Mouse (Mus musculus) testis, postnatal 14 days (tissue): ENCODE data around the gene Pdzph1.

ENCODE experiments used
- DNase-seq: peaks from one replicate; pipeline ENCODE4 v3.0.0; 2021; ENCODE audit warnings: low spot score

Pdzph1 gene

DNA sequence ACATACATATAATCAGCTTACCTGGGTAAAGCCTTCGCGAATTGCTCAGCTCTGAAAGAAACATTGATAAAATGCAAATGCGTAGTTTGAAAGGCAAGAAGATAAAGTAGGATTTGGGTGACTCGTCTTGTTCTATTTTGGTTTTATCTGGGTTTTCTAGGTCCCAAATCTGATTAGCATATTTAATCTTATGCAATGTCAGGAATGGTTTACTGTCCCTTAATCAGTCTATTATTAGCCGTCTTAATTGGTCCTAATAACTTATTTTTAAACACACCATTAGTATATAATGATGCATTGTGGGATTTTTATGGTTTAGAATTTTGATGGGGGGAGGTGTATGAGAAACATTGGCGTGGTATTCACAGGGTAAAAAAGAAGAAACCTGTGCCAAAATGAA lies at the start of gene Pdzph1:
Pdzph1 (minus strand) TSS at position 101 of the 400 bp plus-strand sequence.
- DNase-seq, result no peak

- DNase-seq, result no peak
Observed at GRCm38 (mm10) chr17:59039754-59040153, 48.6 kb upstream of the Pdzph1 start.

- no peak for DNase-seq
Observed at GRCm38 (mm10) chr17:59033445-59033844, 42.3 kb upstream of the Pdzph1 start.

DNA sequence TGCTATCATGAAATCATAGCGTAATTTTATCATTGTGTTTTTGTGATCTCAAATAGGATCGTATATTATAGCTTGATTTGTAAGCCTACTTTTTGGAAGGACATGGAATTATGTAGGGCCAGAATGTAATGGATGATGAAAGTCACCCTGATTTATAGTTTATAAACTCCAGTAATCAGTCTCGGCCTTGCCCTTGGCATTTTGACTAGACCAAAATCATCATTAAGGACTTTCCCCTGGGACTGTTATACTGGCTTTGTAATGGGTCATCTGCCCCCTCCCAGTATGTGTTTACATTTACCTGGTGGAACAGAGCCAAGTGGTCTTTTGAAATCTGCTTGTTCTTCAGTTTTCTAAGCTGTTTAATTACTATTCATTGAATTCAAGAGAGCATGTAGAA lies 35.2 kb upstream of the Pdzph1 start:
- no peak for DNase-seq

GRCm38 (mm10) chr17:59024502-59024901 lies 33.3 kb upstream of the Pdzph1 start:
- DNase-seq, result no peak

DNA sequence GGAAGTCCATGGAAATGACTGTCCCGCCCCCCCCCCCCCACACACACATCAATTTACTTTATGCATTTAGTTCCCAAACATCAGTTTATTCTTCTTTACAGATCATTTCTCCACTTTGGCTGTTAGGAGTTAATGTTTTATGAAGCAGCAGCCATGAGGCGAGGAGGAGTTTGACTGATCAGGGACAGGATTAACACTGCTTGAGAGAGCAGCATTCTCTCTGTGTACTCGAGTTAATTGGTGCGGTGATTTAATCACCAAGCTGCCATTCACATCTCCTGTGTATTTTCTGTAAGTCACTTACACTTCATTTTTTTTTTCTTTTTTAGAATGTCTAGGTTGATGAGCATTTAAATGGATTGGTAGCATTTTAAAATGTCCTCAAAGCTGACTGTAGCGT lies 32.8 kb upstream of the Pdzph1 start:
- no peak for DNase-seq

DNA sequence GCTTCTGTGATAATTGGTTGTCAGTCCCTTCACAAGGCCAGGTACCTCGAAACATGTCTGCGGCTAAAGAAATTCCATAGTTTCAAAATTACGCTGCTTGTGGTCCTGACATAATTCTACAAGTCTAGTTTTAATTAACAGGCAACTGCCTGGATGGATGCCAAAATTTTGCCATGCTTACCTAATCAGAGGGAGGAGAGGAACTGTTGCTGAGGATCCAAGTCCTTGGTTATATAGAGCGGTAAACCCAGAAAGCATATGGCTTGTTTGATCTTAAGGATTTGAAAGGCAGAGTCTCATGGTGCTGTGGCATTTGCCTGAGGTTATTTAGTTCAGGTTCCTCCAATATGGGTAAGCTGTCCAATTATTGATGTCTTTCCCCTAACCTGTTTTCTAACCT lies 27.5 kb upstream of the Pdzph1 start:
- no peak for DNase-seq

- peak; percentile 81 for DNase-seq
Observed at GRCm38 (mm10) chr17:59013091-59013459, 21.9 kb upstream of the Pdzph1 start, which contains the start of gene Nudt12. Nudt12 (minus strand) TSS chr17:59013372.

DNA sequence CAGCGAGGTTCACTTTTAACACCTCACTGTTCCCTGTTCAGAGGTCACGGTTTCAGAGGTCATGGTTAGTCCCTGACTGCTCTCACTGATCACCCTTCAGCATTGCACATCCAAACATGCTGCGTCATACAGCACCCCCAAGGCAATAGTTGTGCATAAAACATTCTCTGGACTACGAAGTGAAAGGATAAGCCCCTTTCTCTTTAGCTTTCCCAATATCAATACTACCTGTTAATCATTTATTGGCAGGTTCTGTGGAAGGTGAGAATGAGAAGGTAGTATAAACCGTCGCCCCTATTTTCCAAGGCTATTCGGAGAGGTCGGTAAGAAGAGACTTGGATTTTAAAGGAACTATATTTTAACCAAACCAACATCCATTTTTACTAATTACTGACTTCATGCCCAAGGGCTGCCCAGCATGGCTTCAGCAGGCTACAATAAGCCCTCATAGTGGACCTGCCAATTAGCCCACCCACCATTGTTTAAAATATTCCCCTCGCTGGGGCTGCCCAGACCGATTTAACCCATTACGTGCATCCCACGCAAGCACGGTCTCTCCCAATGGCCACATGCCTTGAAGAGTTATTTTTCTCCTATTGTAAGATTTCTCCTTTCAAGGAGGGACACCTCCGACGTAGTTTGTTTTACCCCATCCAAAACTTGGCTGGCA lies 21.4 kb upstream of the Pdzph1 start:
- DNase-seq, result no peak

- DNase-seq, result no peak
Observed at GRCm38 (mm10) chr17:59011546-59012307, 20.6 kb upstream of the Pdzph1 start.

GRCm38 (mm10) chr17:58973237-58973636 lies 17.9 kb downstream of the Pdzph1 start:
- no peak for DNase-seq

DNA sequence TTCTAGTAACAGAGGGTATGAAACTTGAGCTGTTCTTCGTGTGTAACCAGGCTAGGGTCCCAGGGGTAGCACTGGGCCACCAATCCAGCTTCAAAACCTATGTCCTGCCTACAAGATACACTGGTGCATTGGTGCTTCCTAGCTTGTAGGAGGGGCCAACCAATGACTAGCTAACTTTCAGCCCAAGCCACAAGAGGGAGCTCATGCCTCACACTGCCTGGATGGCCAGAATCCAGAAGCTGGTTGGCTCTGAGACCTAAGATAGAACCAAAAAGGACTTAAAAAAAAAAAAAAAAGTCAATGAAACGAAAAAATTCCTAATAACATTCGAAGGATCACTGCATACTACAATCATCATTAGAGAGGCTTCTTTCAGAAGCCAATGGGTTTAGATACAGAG lies 31.3 kb downstream of the Pdzph1 start:
- peak; percentile 11 for DNase-seq

GRCm38 (mm10) chr17:58957055-58957454 lies 34.1 kb downstream of the Pdzph1 start:
- no peak for DNase-seq

GRCm38 (mm10) chr17:58943015-58943822 lies 48.0 kb downstream of the Pdzph1 start:
- DNase-seq, result no peak

DNA sequence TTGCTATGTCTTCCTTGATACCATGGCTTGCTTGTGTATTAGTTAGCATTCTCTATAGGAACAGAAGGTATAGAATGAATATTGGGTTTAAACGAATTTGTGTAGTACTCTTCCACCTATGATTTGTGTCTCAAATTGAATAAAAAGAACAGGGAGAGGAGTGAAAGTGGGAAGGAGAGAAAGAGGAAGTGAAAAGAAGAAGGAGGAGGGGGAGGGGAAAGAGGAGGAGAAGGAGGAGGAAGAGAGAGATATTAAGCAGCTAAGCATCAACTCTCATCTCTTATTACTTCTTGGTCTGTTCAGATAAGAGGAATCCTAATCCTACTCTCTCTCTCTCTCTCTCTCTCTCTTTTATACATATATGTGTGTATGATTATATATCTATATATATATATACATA lies 52.6 kb downstream of the Pdzph1 start:
- no peak for DNase-seq

DNA sequence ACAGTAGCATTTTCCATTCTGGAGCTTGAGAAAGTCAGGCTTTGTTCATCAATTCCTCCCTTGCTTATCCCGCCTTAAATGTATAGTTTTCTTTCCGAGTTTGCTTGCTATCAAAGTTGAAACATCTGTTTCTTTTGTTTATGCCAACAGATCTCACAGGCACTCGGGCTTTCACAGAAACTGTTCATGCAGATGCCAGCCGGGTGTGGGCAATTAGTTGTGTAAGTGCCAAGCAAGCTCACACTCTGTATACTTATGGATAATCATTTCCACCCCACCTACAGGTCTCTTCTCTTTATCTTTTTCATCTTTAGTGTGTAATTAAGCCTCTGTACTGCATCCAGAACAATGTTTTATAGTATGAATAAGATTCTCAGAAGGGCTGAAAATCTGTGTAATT lies 53.6 kb downstream of the Pdzph1 start:
- DNase-seq, result no peak

DNA sequence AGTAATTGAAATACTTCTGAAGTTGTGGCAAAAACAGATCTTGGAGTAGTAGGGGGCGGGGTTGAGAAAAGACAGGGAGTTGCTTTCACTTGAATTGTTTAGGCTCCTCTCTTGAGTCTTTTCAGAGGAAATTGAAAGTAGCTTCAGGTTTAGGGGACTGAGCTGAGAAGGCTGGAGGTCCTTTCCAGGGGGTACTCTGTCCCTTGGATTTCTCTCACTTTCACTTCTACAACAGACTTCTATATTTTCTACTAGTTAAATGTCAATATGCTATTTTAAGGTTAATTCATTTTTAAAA lies 58.2 kb downstream of the Pdzph1 start:
- no peak for DNase-seq

DNA sequence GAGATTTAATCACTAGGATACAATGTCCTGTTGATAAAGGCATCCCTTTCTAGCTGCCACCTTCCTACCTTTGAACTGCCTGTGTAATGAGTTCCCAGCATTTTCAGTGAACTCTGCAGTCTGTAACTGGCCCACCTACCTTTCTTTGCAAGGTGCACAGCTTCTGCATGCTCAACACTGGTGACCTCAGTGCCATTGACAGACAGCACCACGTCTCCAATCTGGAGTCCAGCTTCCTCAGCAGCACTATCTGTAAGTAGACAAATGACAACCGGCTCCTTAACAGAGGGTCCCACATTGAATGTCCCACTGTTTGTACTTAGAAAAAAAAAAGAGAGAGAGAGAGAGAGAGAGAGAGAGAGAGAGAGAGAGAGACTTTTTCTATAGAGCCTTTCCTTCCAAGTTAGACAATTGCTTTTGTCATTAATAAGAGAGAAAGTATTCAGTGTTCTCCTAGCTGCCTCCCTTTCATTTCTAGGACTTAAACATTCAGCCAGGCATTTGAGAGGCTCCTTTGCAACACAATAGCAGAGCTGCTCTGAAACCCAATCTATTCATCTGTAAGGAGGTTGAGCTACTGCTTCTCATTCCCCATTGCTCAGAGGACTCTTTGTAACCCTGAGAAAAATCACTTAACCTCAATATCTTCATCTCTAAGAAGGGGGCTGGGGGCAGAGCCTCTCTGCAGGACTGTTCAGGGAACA lies 58.7 kb downstream of the Pdzph1 start:
- no peak for DNase-seq

DNA sequence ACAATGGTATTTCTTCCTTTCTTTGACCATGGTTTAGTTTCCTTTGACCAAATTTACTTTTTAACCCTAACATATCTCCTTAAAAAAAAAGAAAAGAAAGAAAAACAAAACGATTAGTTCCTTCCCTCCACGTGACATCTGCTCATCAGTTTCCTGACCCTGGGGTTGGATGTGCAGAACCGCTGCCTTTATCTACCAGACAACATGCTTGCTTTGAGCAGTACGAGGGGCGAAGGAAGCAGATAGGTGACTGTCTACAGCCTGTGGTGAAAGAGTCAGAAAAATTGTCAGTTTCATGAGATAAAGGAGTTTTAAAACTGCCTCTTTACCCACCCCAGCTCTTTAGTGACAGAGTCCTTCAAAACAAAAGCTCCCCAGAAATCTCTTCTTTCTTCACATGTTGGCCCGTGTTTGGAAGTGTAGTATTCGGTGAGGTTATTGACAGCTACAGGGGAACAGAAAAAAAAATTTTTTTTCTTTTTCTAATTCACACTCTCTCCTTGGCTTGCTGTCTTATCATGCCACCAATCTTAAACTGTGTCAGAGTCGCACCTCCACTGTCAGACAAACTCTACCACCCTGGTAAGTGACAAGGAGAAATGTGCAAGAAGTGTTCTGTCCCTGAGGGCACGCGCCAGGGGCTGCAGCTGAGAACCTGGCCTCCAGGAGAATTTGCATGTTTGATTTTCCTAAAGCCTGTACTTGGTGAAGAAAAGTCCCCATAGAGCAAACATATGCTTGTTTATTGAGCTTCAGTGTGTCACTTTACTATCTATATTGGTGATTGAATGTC lies 66.2 kb downstream of the Pdzph1 start:
- no peak for DNase-seq

DNA sequence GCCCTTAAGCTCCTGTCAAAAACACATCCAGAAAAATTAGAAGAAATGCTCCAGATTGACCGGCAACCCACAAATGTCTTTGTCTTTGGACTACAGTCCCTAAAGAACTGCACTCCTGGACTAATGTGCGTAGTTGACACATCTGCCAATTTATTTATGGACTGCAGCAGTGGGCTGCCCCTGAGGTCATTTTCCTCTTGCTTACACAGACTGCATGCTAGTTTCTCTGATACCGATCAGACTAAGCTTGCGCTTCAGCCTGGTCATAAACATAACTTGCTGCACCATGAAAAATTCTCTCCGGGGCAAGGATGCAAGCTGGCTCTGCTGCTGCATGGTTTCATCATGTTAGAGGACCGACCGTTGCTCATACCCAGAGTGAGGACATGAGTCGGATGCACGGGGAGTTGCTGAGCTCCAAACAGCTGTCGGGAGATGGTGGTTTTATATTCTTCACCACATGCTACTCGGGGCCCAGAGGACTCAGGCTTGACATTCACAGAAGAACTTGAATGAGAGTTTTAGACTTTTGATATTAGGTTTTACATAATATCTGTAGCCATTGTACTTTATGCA lies 67.2 kb downstream of the Pdzph1 start:
- no peak for DNase-seq

- DNase-seq, result no peak
Observed at GRCm38 (mm10) chr17:58923316-58923866, 67.8 kb downstream of the Pdzph1 start.
